Mouse (Mus musculus) layer of hippocampus, postnatal 36 days (tissue): Measurements from ENCODE around the gene Gm21981. TPM values are rescaled to one million over a fixed set of nuclear protein-coding genes. Genes with fewer than 3 reads are reported as not detected.

ENCODE experiments used
- DNase-seq, 2 experiments: peaks; one replicate each; pipeline ENCODE4 v3.0.0; 2022
- total RNA-seq, 2 experiments: library from RNA; stranded (reverse); gene quantifications; 2 replicates each; pipeline ENCODE4 v1.2.3; 2021

Gm21981 gene
- total RNA-seq, 2 experiments from 2014 or later = 3.3 to 3.4 TPM

- no peak for DNase-seq
Observed at GRCm38 (mm10) chr17:47702548-47703345, 8.5 kb upstream of the Gm21981 start.

GRCm38 (mm10) chr17:47701793-47702192 lies 7.5 kb upstream of the Gm21981 start:
- DNase-seq = no peak

- DNase-seq = no peak
Observed at GRCm38 (mm10) chr17:47699055-47699454, 4.8 kb upstream of the Gm21981 start.

- no peak for DNase-seq
Observed at GRCm38 (mm10) chr17:47698156-47698555, 3.9 kb upstream of the Gm21981 start.

- DNase-seq = no peak
Observed at GRCm38 (mm10) chr17:47695337-47695710, 1.1 kb upstream of the Gm21981 start.

GRCm38 (mm10) chr17:47694503-47695336 lies 465 bp upstream of the Gm21981 start, which contains the start of gene Prickle4:
Gene Prickle4, minus strand, starts transcription at chr17:47694736.
- peak; percentile 96 for DNase-seq

- no peak for DNase-seq
Observed at GRCm38 (mm10) chr17:47693671-47694441, 399 bp downstream of the Gm21981 start.

- no peak for DNase-seq
Observed at GRCm38 (mm10) chr17:47691650-47692049, 2.6 kb downstream of the Gm21981 start.

- DNase-seq = no peak
Observed at GRCm38 (mm10) chr17:47689894-47690293, 4.4 kb downstream of the Gm21981 start.

GRCm38 (mm10) chr17:47688608-47689575 lies 5.4 kb downstream of the Gm21981 start, which contains the start of gene Frs3:
Gene Frs3, plus strand, starts transcription at chr17:47689030.
- DNase-seq = peak; percentile 77 to 78

GRCm38 (mm10) chr17:47688344-47688607 lies 6.0 kb downstream of the Gm21981 start, which contains the start of gene Tomm6:
Gene Tomm6, minus strand, starts transcription at chr17:47688386.
- no peak for DNase-seq

- peak; percentile 93 to 94 for DNase-seq
Observed at GRCm38 (mm10) chr17:47687409-47688343, 6.6 kb downstream of the Gm21981 start.

- no peak for DNase-seq
Observed at GRCm38 (mm10) chr17:47682836-47683235, 11.4 kb downstream of the Gm21981 start.

- DNase-seq = no peak
Observed at GRCm38 (mm10) chr17:47678702-47679101, 15.6 kb downstream of the Gm21981 start.

- no peak for DNase-seq
Observed at GRCm38 (mm10) chr17:47678238-47678637, 16.0 kb downstream of the Gm21981 start.

GRCm38 (mm10) chr17:47676581-47676980 lies 17.7 kb downstream of the Gm21981 start:
- peak; percentile 71 to 76 for DNase-seq

GRCm38 (mm10) chr17:47672311-47673111 lies 21.7 kb downstream of the Gm21981 start:
- peak; percentile 41 to 42 for DNase-seq

- DNase-seq = no peak
Observed at GRCm38 (mm10) chr17:47671988-47672310, 22.3 kb downstream of the Gm21981 start.

- DNase-seq = no peak
Observed at GRCm38 (mm10) chr17:47669166-47669565, 25.1 kb downstream of the Gm21981 start.

GRCm38 (mm10) chr17:47664474-47664873 lies 29.8 kb downstream of the Gm21981 start:
- no peak for DNase-seq
